Mouse (Mus musculus) cerebellum, adult 9-11 months (tissue): Measurements from ENCODE around the gene Kcnc3.

Source experiments
- DNase-seq: peaks from one replicate; pipeline ENCODE4 v3.0.0; 2022

Kcnc3 gene

GRCm38 (mm10) chr7:44598336-44598735 is 7.9 kb downstream of the Kcnc3 start:
- peak; percentile 67 for DNase-seq

GRCm38 (mm10) chr7:44600691-44601262 is 10.3 kb downstream of the Kcnc3 start:
- peak; percentile 64 for DNase-seq

- peak; percentile 63 for DNase-seq
Measured at GRCm38 (mm10) chr7:44601646-44602045, 11.2 kb downstream of the Kcnc3 start.

DNA sequence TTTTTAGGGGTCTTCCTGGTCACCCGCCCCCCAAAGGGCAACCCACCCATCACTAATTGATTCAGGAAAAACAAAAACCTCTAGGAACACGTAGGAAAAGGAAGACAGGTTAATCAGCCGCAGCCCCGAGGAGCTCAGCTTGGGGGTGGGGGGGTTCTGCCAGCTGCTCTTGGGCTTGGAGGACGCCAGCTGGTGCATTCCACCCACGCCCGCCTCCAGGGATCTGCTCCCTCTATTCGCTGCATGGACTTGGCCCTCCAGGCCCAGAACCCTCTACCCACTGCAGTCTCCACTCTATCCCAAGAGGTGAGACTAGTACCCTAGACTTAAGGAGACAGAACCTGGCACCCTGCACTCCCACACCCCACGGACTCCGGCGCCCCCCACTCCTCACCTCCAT is 12.0 kb downstream of the Kcnc3 start:
- DNase-seq = peak; percentile 89

DNA sequence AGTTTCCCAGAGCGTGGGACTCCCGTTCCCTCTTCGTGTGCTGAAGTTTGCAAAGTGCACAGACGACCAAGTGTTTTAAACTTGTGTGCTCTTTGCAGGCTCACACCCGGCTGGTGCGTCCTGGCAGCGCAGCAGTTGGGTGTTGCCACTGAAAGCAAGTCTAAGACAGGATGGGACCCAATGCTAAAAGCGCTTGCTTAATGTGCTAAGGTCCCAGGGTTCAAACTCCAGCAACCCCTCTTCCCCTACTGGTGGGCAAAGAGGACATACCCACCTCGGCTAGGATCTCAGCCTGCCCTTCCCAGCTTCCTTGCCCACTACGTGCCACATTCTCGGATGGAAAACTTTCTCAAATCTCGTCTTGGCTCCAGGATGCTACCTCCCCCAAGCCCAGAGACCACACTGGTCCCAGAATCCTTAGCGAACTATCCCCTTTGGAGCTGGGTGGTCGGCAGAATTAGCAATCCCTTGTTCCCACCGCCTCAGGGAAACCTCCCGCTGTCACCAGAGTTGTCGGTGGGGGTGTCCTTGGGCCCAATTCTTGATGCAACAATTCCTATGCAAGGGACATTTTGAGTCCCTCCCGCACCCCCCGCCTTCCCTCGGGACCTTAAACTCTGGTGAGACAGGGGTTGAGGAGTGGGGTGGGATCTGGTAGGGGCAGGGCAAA is 12.9 kb downstream of the Kcnc3 start:
- peak; percentile 62 for DNase-seq

DNA sequence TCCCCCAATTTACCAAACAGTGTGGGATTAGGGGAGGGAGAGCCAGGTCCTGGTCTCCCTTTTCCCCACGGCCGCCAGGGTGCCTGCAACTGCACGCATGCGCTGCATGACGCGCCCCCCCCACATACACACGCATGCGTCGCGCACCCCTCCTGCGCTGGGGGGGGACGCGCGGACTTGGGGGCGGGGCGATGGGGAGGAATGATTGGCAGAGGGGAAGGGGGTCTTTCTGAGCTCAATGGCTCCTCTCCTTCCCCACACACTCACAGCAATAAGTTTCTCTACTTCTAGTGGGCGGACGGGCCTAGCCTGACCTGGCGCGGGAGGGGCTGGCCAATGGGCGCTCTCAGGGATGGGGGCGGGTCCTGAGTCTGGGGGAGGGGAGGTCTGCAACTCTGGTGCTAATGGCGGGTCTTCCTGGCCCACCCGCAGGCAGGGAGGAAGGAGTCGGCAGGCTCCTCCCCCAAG is 13.7 kb downstream of the Kcnc3 start:
- peak; percentile 77 for DNase-seq

- peak; percentile 41 for DNase-seq
Measured at GRCm38 (mm10) chr7:44604619-44605018, 14.2 kb downstream of the Kcnc3 start.

DNA sequence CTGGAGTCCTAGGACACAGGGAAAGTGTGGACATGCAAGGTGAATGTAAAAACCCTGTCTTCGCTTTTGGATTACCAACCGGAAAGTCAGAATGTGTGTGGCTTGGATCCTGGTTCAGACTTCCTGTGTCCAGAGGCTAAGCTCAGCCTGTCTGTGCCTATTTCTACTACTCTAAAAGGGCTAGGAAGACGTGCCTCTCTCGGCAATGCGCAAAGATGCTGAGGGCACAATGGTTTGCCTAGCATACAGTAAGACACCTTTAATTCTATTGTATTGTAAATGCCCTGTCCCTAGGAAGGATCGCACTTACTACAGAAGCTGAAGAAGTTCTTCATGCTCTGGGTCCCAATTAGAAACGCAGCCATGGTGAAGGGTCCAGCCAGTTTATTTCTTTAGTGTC is 15.0 kb downstream of the Kcnc3 start:
- peak; percentile 28 for DNase-seq

GRCm38 (mm10) chr7:44606171-44606901 is 15.9 kb downstream of the Kcnc3 start:
- DNase-seq = peak; percentile 81

DNA sequence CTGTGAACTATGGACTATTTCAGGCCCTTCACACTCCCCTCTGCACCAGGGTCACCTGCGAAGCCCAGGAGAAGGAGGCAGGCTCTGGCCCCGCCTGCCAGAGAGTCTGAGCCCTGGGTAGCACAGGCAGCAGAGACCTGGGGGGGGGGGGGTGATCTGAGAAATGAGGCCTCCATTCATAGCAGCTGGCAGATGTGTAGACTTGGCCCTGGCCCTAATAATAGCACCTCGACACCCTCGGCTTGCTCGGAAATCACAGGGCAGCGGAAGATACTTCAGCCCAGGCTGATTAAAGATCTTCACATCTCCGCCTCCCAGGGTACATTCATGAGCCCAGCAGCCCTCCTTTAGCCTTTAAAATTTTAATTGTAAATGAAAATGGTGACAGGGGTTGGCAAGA is 21.7 kb downstream of the Kcnc3 start:
- no peak for DNase-seq

DNA sequence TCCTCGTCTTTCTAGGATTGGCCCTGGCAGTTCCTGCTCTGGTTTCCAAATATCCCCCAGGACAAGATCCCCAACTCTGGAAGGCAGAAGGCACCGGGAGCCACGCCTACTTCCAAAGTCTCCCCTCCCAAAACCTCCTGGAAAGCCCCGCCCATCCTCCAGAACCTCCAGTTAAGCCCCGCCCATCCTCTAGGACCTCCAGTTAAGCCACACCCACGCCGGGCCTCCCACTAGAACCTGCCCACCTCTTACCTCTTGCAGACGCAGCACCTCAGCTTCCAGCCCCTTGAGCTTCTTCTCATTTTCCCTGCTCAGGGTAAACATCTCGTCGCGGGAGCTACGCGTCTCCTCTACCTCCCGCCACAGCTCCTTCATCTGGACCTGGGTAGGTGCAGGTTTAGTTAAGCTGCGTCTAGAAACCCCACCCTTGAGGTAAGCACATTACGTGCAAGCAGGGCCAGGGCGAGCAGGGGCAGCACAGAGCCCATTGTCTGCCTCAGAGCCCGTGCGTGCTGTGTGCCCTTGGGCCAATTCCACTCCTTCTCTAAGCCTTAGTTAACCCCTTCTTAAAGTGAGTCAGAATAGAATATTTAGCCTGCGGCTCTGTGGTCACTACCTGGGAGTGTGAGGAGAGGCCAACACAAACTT is 23.7 kb downstream of the Kcnc3 start:
- DNase-seq = peak; percentile 67

GRCm38 (mm10) chr7:44615309-44615708 is 24.8 kb downstream of the Kcnc3 start:
- peak; percentile 63 for DNase-seq

GRCm38 (mm10) chr7:44615987-44616386 is 25.5 kb downstream of the Kcnc3 start:
- peak; percentile 82 for DNase-seq

DNA sequence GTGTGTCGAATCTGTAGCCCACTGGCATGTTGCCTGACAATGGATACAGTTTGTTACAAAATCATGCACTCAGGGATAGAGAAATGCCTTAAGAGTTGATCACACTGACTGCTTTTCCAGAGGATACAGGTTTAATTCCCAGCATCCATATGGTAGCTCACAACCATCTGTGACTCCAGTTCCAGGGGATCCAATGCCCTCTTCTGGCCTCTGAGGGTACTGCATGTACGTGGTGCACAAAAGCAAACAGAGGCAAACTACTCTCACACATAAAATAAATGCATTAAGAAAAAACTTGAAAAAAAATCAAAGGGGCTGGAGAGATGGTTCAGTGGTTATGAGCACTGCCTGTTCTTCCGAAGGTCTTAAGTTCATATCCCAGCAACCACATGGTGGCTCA is 26.6 kb downstream of the Kcnc3 start:
- DNase-seq = peak; percentile 45

DNA sequence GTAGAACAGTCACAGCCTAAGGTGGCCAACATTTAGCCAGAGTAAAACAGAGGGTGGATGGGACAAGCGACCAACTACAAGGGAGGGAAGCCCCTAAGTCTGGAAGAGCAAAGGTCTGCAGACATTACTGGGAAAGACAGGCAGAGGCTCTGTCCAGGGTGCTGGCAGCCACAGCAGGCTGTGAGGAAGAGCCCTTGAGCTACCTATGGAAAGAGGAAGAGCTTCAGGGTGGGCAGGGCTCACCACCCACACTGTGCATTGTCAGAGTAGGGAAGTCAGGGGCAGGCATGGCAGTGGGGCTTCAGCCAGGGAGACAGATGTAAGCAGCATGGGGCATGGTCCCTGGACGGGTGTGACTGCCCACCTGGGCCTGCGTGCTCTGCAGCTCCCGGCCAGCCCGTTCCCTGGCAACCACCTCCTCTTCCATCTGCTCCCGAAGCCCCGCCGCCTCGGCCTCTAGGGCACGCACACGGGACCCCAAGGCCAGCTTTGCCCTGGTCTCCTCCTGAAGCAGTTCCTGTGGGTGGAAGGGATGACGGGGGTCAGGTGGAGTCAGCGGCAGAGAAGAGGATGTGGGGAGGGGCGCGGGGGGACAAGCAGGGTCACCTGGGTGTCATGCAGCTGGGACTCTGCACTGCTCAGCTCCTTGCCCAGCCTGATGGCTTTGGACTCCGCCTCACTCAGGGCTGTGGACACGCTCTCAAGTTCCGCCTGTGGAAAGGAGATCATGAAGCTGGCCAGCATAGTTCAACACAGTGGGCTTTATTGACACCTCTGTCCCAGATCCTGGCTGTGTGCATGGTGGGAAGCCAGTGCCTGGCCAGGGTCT is 33.5 kb downstream of the Kcnc3 start:
- peak; percentile 84 for DNase-seq

GRCm38 (mm10) chr7:44624543-44624826 is 34.0 kb downstream of the Kcnc3 start:
- no peak for DNase-seq

- peak; percentile 92 for DNase-seq
Measured at GRCm38 (mm10) chr7:44624828-44625227, 34.4 kb downstream of the Kcnc3 start.

GRCm38 (mm10) chr7:44625241-44626067 is 35.0 kb downstream of the Kcnc3 start:
- DNase-seq = peak; percentile 97

GRCm38 (mm10) chr7:44626068-44626385 is 35.6 kb downstream of the Kcnc3 start:
- no peak for DNase-seq

DNA sequence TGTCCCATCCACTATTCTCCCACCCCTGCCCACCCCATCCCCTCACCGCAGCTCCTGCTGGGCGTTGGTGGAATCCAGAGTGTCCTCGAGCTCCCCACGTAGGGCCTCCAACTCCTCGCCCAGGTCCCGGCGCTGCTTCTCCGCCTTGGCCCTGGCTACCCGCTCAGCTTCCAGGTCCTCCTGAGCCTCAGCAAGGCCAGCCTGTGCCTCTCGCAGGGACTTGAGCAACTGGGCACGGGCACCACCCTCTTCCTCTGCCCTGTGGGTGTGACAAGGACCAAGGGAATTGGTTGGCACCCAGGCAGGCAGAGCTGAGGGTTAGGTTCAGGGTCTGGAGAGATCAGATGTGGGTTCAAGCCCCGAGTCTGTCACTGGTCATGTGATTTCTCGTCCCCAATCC is 36.5 kb downstream of the Kcnc3 start:
- DNase-seq = peak; percentile 65

- DNase-seq = no peak
Measured at GRCm38 (mm10) chr7:44628402-44629034, 38.1 kb downstream of the Kcnc3 start.

DNA sequence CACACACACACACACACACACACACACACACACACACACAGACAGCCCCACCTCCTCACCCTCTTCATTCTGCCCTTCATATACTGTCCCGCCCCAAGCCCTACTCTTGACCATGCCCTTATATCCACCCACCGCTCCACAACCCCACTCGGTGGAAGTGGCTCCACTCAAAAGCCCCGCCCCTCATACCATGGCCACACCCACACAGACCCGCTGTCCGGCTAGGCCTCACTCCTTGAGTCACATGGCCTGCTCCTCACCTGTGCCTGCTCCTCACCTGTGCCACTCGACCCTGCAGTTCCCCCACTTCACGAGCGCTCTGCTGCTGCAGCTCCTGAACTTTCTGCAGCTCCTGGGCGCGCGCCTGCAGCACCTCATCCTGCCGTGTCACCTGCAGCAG is 40.0 kb downstream of the Kcnc3 start:
- peak; percentile 49 for DNase-seq
